Mouse (Mus musculus): ENCODE results near the gene Acads. TPM values are rescaled to one million over a fixed set of nuclear protein-coding genes. Genes with fewer than 3 reads are reported as not detected.

Acads gene
- polyA plus RNA-seq, 1 experiment from 2014 or later: 18.8 TPM

GRCm38 (mm10) chr5:115099530-115099929 lies 19.6 kb downstream of the Acads start:
- no peaks in the 10 kb centered on the region for H3K9me3 ChIP-seq (replicated peaks; ENCODE audit: control insufficient read depth, low read length)
- no peak for DNase-seq (ENCODE audit: low spot score)
- H3K4me1 ChIP-seq (ENCODE audit: control insufficient read depth, insufficient read depth, low read length): no peaks in the 10 kb centered on the region
- no peaks in the 10 kb centered on the region for H3K27me3 ChIP-seq (replicated peaks; ENCODE audit: control insufficient read depth, insufficient read depth, low read length)
- WGBS: 75% methylated on average over 5 of the region's 5 CpGs
- no peak overlapping the region for H3K4me2 ChIP-seq (ENCODE audit: low read length)
- no peak for ATAC-seq
- no peak overlapping the region for H3K4me3 ChIP-seq (ENCODE audit: low read depth, low read length)
- no peak overlapping the region for H3K9ac ChIP-seq (ENCODE audit: low read length)
- peaks cover 68% of the 10 kb centered on the region for H3K36me3 ChIP-seq (ENCODE audit: control insufficient read depth, insufficient read depth, low read length)
- H3K27ac ChIP-seq (ENCODE audit: low read depth, low read length): no peak overlapping the region

GRCm38 (mm10) chr5:115098195-115098594 lies 21.0 kb downstream of the Acads start, which contains the start of gene Gm10401:
Gene Gm10401 (minus strand): TSS chr5:115098295.
- Histone ChIP-seq H3K4me3 (ENCODE audit: low read depth, low read length) (no peak within 1 kb of the TSS), H3K4me2 (ENCODE audit: low read length) (no peak within 1 kb of the TSS), H3K9me3 (replicated peaks; ENCODE audit: control insufficient read depth, low read length) (no peaks in the 10 kb centered on the region), H3K36me3 (ENCODE audit: control insufficient read depth, insufficient read depth, low read length) (peaks cover 72% of the 10 kb centered on the region), H3K4me1 (ENCODE audit: control insufficient read depth, insufficient read depth, low read length) (no peaks in the 10 kb centered on the region), H3K27me3 (replicated peaks; ENCODE audit: control insufficient read depth, insufficient read depth, low read length) (no peaks in the 10 kb centered on the region), H3K9ac (ENCODE audit: low read length) (no peak within 1 kb of the TSS), H3K27ac (ENCODE audit: low read depth, low read length) (no peak within 1 kb of the TSS)
- ATAC-seq: no peak
- WGBS: 96% methylated on average over 8 of the region's 8 CpGs
- no peak for DNase-seq (ENCODE audit: low spot score)

- no peak for ATAC-seq
- no peak for DNase-seq (ENCODE audit: low spot score)
- Histone ChIP-seq H3K9me3 (replicated peaks; ENCODE audit: control insufficient read depth, low read length) (no peaks in the 10 kb centered on the region), H3K36me3 (ENCODE audit: control insufficient read depth, insufficient read depth, low read length) (peaks cover 77% of the 10 kb centered on the region), H3K27ac (ENCODE audit: low read depth, low read length) (no peak overlapping the region), H3K4me3 (ENCODE audit: low read depth, low read length) (no peak overlapping the region), H3K4me2 (ENCODE audit: low read length) (no peak overlapping the region), H3K27me3 (replicated peaks; ENCODE audit: control insufficient read depth, insufficient read depth, low read length) (no peaks in the 10 kb centered on the region), H3K4me1 (ENCODE audit: control insufficient read depth, insufficient read depth, low read length) (no peaks in the 10 kb centered on the region), H3K9ac (ENCODE audit: low read length) (no peak overlapping the region)
- WGBS: 87% methylated on average over 6 of the region's 6 CpGs
These were observed 27.4 kb downstream of the Acads start for GRCm38 (mm10) chr5:115091776-115092175.

GRCm38 (mm10) chr5:115091015-115091414 lies 28.1 kb downstream of the Acads start:
- Histone ChIP-seq H3K9ac (ENCODE audit: low read length) (no peak overlapping the region), H3K9me3 (replicated peaks; ENCODE audit: control insufficient read depth, low read length) (no peaks in the 10 kb centered on the region), H3K4me2 (ENCODE audit: low read length) (no peak overlapping the region), H3K27ac (ENCODE audit: low read depth, low read length) (no peak overlapping the region), H3K27me3 (replicated peaks; ENCODE audit: control insufficient read depth, insufficient read depth, low read length) (no peaks in the 10 kb centered on the region), H3K36me3 (ENCODE audit: control insufficient read depth, insufficient read depth, low read length) (peaks cover 76% of the 10 kb centered on the region), H3K4me1 (ENCODE audit: control insufficient read depth, insufficient read depth, low read length) (no peaks in the 10 kb centered on the region), H3K4me3 (ENCODE audit: low read depth, low read length) (no peak overlapping the region)
- 89% methylated on average over 3 of the region's 3 CpGs for WGBS
- no peak for ATAC-seq
- no peak for DNase-seq (ENCODE audit: low spot score)

GRCm38 (mm10) chr5:115089592-115090268 lies 29.4 kb downstream of the Acads start:
- Histone ChIP-seq H3K36me3 (ENCODE audit: control insufficient read depth, insufficient read depth, low read length) (peaks cover 70% of the 10 kb centered on the region), H3K4me3 (ENCODE audit: low read depth, low read length) (no peak overlapping the region), H3K27ac (ENCODE audit: low read depth, low read length) (no peak overlapping the region), H3K4me1 (ENCODE audit: control insufficient read depth, insufficient read depth, low read length) (no peaks in the 10 kb centered on the region), H3K4me2 (ENCODE audit: low read length) (no peak overlapping the region), H3K27me3 (replicated peaks; ENCODE audit: control insufficient read depth, insufficient read depth, low read length) (no peaks in the 10 kb centered on the region), H3K9ac (ENCODE audit: low read length) (no peak overlapping the region), H3K9me3 (replicated peaks; ENCODE audit: control insufficient read depth, low read length) (no peaks in the 10 kb centered on the region)
- ATAC-seq (no peak), DNase-seq (ENCODE audit: low spot score) (no peak)
- 91% methylated on average over 5 of the region's 5 CpGs for WGBS

GRCm38 (mm10) chr5:115085675-115086074 lies 33.5 kb downstream of the Acads start:
- H3K4me1 ChIP-seq (ENCODE audit: control insufficient read depth, insufficient read depth, low read length): no peaks in the 10 kb centered on the region
- H3K27me3 ChIP-seq (replicated peaks; ENCODE audit: control insufficient read depth, insufficient read depth, low read length): no peaks in the 10 kb centered on the region
- no peak for ATAC-seq
- peak; percentile 16 for DNase-seq (ENCODE audit: low spot score)
- no peak overlapping the region for H3K9ac ChIP-seq (ENCODE audit: low read length)
- H3K4me2 ChIP-seq (ENCODE audit: low read length): no peak overlapping the region
- 93% methylated on average over 2 of the region's 2 CpGs for WGBS
- H3K9me3 ChIP-seq (replicated peaks; ENCODE audit: control insufficient read depth, low read length): no peaks in the 10 kb centered on the region
- no peak overlapping the region for H3K27ac ChIP-seq (ENCODE audit: low read depth, low read length)
- no peak overlapping the region for H3K4me3 ChIP-seq (ENCODE audit: low read depth, low read length)
- peaks cover 70% of the 10 kb centered on the region for H3K36me3 ChIP-seq (ENCODE audit: control insufficient read depth, insufficient read depth, low read length)

- peaks cover 56% of the 10 kb centered on the region for H3K36me3 ChIP-seq (ENCODE audit: control insufficient read depth, insufficient read depth, low read length)
- H3K4me1 ChIP-seq (ENCODE audit: control insufficient read depth, insufficient read depth, low read length): no peaks in the 10 kb centered on the region
- H3K27ac ChIP-seq (ENCODE audit: low read depth, low read length): no peak overlapping the region
- no peaks in the 10 kb centered on the region for H3K9me3 ChIP-seq (replicated peaks; ENCODE audit: control insufficient read depth, low read length)
- H3K4me3 ChIP-seq (ENCODE audit: low read depth, low read length): no peak overlapping the region
- WGBS: 94% methylated on average over 6 of the region's 6 CpGs
- no peak for DNase-seq (ENCODE audit: low spot score)
- no peak overlapping the region for H3K4me2 ChIP-seq (ENCODE audit: low read length)
- H3K9ac ChIP-seq (ENCODE audit: low read length): no peak overlapping the region
- ATAC-seq: no peak
- no peaks in the 10 kb centered on the region for H3K27me3 ChIP-seq (replicated peaks; ENCODE audit: control insufficient read depth, insufficient read depth, low read length)
These were observed 35.7 kb downstream of the Acads start for GRCm38 (mm10) chr5:115083492-115083891.

- no peaks in the 10 kb centered on the region for H3K9me3 ChIP-seq (replicated peaks; ENCODE audit: control insufficient read depth, low read length)
- no peaks in the 10 kb centered on the region for H3K4me1 ChIP-seq (ENCODE audit: control insufficient read depth, insufficient read depth, low read length)
- H3K9ac ChIP-seq (ENCODE audit: low read length): no peak overlapping the region
- H3K4me2 ChIP-seq (ENCODE audit: low read length): no peak overlapping the region
- H3K27me3 ChIP-seq (replicated peaks; ENCODE audit: control insufficient read depth, insufficient read depth, low read length): no peaks in the 10 kb centered on the region
- ATAC-seq (no peak), DNase-seq (ENCODE audit: low spot score) (no peak)
- no peak overlapping the region for H3K4me3 ChIP-seq (ENCODE audit: low read depth, low read length)
- H3K36me3 ChIP-seq (ENCODE audit: control insufficient read depth, insufficient read depth, low read length): peaks cover 42% of the 10 kb centered on the region
- WGBS: 91% methylated on average over 5 of the region's 5 CpGs
- H3K27ac ChIP-seq (ENCODE audit: low read depth, low read length): no peak overlapping the region
These were observed 37.5 kb downstream of the Acads start for GRCm38 (mm10) chr5:115081636-115082035.

GRCm38 (mm10) chr5:115076144-115076901 lies 42.8 kb downstream of the Acads start:
- Histone ChIP-seq H3K4me1 (ENCODE audit: control insufficient read depth, insufficient read depth, low read length) (no peaks in the 10 kb centered on the region), H3K9me3 (replicated peaks; ENCODE audit: control insufficient read depth, low read length) (no peaks in the 10 kb centered on the region), H3K4me3 (ENCODE audit: low read depth, low read length) (no peak overlapping the region), H3K9ac (ENCODE audit: low read length) (no peak overlapping the region), H3K27me3 (replicated peaks; ENCODE audit: control insufficient read depth, insufficient read depth, low read length) (no peaks in the 10 kb centered on the region), H3K27ac (ENCODE audit: low read depth, low read length) (no peak overlapping the region), H3K4me2 (ENCODE audit: low read length) (no peak overlapping the region), H3K36me3 (ENCODE audit: control insufficient read depth, insufficient read depth, low read length) (peaks cover 15% of the 10 kb centered on the region)
- WGBS: 59% methylated on average over 5 of the region's 5 CpGs
- ATAC-seq (no peak), DNase-seq (ENCODE audit: low spot score) (peak; percentile 70)

All from forebrain, embryonic 14.5 days (tissue).